Mouse (Mus musculus): Measurements from ENCODE around the gene H2al1a. TPM values are rescaled to one million over a fixed set of nuclear protein-coding genes. Genes with fewer than 3 reads are reported as not detected.

H2al1a gene
- polyA plus RNA-seq, 1 experiment from 2014 or later, result not detected

DNA sequence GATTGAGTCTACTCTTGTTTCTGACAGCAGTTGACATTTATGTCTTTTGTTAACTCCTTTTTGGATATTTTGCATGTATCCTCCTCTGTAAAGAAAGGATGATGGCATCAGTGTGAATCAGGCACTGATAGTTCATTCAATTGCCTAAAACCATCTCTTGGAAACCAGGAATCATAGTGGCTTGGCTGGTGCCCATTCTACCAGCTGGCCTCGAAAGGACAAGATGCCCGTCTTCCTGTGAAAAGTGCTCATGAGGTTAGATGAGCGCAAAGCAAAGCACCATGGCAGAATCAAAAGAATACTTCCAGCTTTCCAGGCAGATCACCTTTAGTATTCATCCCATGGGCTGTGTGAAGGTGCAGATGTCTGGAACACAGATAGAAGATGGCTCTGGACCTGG is 47.7 kb downstream of the H2al1a start:
- H3K9ac ChIP-seq (replicated peaks), result no peak overlapping the region
- WGBS, result 93% methylated on average over 3 of the region's 3 CpGs

More for the DNA sequence above, 47.7 kb downstream of the H2al1a start:
- Histone ChIP-seq H3K4me1 (no peaks in the 10 kb centered on the region), H3K4me3 (no peak overlapping the region), H3K27ac (replicated peaks) (no peak overlapping the region), H3K9me3 (no peaks in the 10 kb centered on the region), H3K27me3 (peaks cover 3% of the 10 kb centered on the region; the same call in 1 of the 2 replicates), H3K36me3 (no peaks in the 10 kb centered on the region), H3K4me2 (replicated peaks) (no peak overlapping the region)
- ATAC-seq (ENCODE audit: low FRiP score, low read depth), result no peak

Other genes with a start within 250 kb of the H2al1a start
- not detected in 2 replicates for gene H2al1b, start 3.2 kb downstream of the H2al1a start, polyA plus RNA-seq (2016; fragmentation: Nextera tagmentation; extraction: Ambion mirVana)
- gene H2al1c, start 6.4 kb downstream of the H2al1a start, polyA plus RNA-seq (2016; fragmentation: Nextera tagmentation; extraction: Ambion mirVana), result not detected in 2 replicates
- gene H2al1d, start 9.6 kb downstream of the H2al1a start, polyA plus RNA-seq (2016; fragmentation: Nextera tagmentation; extraction: Ambion mirVana), result not detected in 2 replicates
- not detected in 2 replicates for gene H2al1e, start 12.7 kb downstream of the H2al1a start, polyA plus RNA-seq (2016; fragmentation: Nextera tagmentation; extraction: Ambion mirVana)
- gene H2al1f, start 15.9 kb downstream of the H2al1a start, polyA plus RNA-seq (2016; fragmentation: Nextera tagmentation; extraction: Ambion mirVana), result not detected in 2 replicates
- not detected in 2 replicates for gene H2al1g, start 19.0 kb downstream of the H2al1a start, polyA plus RNA-seq (2016; fragmentation: Nextera tagmentation; extraction: Ambion mirVana)
- gene H2al1h, start 22.2 kb downstream of the H2al1a start, polyA plus RNA-seq (2016; fragmentation: Nextera tagmentation; extraction: Ambion mirVana), result not detected in 2 replicates
- not detected in 2 replicates for gene H2al1i, start 25.4 kb downstream of the H2al1a start, polyA plus RNA-seq (2016; fragmentation: Nextera tagmentation; extraction: Ambion mirVana)
- gene H2al1j, start 28.6 kb downstream of the H2al1a start, polyA plus RNA-seq (2016; fragmentation: Nextera tagmentation; extraction: Ambion mirVana), result not detected in 2 replicates